Mouse (Mus musculus) liver, embryonic 14.5 days (tissue): Measurements from ENCODE around the gene Sgip1.

Experiments used
- CTCF ChIP-seq: IDR thresholded peaks from 2 replicates; pipeline ENCODE4 v1.5.1; 2016; ENCODE audit warnings: antibody characterized with exemption, low read depth, control low read depth
- EP300 ChIP-seq: IDR thresholded peaks from 2 replicates; pipeline ENCODE4 v1.6.1; 2016; ENCODE audit warnings: antibody characterized with exemption, low read depth

- TF ChIP-seq CTCF: no peak
- TF ChIP-seq EP300: no peak
Observed at GRCm38 (mm10) chr4:102717123-102717828, 23.8 kb upstream of the Sgip1 start.
